Mouse (Mus musculus): ENCODE measurements around the gene Hhat.

DNA sequence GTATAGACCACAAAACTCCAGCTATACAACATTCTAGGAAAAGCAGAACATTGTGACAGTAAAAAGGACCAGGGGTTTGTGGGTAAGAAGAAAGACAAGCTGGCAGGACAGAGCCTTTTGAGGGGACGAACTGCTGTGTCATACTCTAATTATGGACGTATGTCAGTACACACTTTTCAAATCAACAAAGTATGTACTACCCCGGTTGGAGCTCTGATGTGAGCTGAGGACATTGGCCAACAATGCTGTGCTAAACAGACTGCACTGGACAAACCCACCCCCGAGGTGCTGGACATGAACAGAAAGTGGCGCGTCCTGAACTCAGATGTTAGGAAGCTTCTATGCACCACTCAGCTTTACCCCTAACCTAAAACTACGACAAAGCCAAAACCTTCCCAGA is 14.3 kb downstream of the Hhat start:
- TF ChIP-seq GATA1 (IDR thresholded peaks at IDR 0.05; ENCODE audit: low read length) (no peak), TAL1 (IDR thresholded peaks at IDR 0.05; ENCODE audit: low read length) (no peak)

Data from erythroblast, embryonic 14.5 days (primary cell).